Mouse (Mus musculus) heart, adult 18-20 months (tissue): ENCODE data around the gene Unc5cl. TPM values are rescaled to one million over a fixed set of nuclear protein-coding genes. Genes with fewer than 3 reads are reported as not detected.

ENCODE experiments used
- DNase-seq, 2 experiments: peaks; one replicate each; pipeline ENCODE4 v3.0.0; 2021 to 2022; ENCODE audit warnings: mixed read lengths in 1 of 2
- long read RNA-seq, 2 experiments: library from polyadenylated mRNA; stranded (forward); transcript quantifications; one replicate each; pipeline ENCODE4 v2.0.0; 2021
- total RNA-seq, 2 experiments: library from RNA; stranded (reverse); gene quantifications; 2 replicates each; pipeline ENCODE4 v1.2.3; 2021

The Unc5cl gene
- total RNA-seq, result under 1 TPM in 1 of 2 experiments, not detected in 1; 0.36 TPM
- long read RNA-seq, experiment 1, partial matches to known transcripts, result 0 of 1 reads
- long read RNA-seq, experiment 1, other reads (novel, unspliced or antisense), result 1 of 1 reads
- long read RNA-seq, experiment 2, partial matches to known transcripts, result 0 of 1 reads
- long read RNA-seq, experiment 2, other reads (novel, unspliced or antisense), result 1 of 1 reads

DNA sequence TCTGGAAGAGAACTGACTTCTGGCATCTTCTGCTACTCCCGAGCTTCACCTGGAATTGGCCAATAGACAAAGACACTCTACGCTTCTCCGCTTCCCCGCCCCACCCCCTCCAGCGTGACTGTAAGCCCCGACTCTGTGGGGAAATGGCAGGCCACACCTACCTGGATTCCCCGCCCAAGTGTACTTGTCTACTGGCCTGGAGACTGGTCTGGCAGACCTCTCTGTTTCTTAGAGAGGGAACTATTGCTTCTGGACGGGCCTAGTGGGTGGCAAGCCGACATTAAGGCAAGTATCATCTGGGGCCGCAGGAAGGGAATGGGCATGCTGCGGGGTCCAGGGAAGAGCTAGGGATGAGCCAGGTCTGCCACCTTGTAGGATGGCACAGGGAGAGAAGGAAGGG is at the start of gene Unc5cl:
Gene Unc5cl, plus strand, starts transcription at position 214 of the 400 bp plus-strand sequence.
- no peak for DNase-seq

DNA sequence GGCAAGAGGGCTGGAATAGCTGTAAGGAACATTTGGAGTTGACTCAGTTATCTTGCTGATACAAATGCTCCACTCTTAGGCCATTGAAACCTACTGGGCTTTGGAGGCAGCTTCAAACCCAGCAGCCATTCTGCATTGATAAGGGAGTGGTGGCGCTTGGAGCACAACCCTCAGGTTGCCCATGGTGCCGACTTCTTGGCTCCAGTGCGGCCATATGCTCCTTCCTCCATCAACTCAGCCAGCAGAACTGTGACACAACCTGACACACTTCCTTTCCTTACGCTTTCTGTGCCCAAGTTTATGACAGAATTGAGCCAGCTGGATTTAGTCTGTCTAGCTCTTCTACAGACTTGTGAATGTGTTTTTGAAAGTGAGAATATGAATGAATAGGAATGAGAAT is 47.5 kb upstream of the Unc5cl start:
- DNase-seq, result no peak

DNA sequence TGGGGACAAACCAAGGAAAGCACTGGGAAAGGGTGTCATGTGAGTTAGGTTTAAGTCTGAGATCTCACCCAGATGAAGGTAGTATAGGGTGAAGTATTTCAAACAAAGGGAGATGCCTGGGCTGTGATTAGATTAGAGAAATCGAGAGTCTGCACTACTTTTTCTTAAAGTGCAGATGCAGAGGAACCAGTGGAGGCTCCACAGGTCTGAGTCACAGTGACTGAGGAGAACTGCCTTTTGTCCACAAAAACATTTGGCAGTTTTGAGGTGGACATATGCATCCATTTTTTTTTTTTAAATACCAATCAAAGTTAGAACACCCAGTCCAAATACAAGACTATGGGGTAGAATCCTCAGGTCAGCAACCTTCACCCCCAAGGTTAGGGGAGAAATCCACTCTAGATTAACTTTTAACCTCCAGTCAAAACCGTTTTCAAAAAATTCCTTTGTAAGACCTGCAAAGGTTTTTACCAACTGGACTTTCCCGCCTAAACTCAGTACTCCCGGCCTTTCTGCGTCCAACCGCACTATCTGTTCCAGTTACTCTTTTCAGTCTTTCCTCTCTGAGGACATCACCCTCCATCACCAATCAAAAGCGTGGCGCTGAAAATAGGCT is 46.7 kb upstream of the Unc5cl start:
- no peak for DNase-seq

- peak; percentile 75 to 87 for DNase-seq
Measured at GRCm38 (mm10) chr17:48408526-48409291, 46.0 kb upstream of the Unc5cl start.

- DNase-seq, result peak; percentile 100
Measured at GRCm38 (mm10) chr17:48409380-48410298, 45.1 kb upstream of the Unc5cl start, which contains the start of the genes Nfya and Oard1. TSS of gene Nfya (minus strand) at chr17:48409906. TSS of gene Oard1 (plus strand) at chr17:48410014.

DNA sequence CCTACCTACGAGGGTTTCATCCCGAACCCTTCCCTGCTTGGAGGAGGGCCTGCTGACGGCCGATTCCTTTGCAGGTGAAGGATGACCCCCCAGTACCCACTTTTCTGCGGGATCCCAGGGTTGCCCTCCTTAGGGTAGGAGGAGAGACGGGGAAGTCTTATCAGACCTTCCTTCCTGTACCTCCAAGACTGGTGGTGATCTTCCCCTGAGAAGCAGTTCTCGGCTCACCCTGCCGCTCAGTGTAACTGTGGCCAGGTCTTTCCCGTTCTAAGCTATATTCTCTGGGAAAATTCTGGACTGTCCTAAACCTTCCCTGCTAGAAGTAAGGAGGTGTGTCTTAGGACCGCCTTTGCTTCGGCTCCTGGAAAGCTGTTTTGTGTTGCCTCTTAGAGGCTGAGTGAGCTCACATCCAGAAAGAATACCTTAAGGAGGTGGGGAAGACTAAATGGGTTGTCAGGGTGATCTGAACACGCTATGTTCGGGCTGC is 44.4 kb upstream of the Unc5cl start:
- no peak for DNase-seq

DNA sequence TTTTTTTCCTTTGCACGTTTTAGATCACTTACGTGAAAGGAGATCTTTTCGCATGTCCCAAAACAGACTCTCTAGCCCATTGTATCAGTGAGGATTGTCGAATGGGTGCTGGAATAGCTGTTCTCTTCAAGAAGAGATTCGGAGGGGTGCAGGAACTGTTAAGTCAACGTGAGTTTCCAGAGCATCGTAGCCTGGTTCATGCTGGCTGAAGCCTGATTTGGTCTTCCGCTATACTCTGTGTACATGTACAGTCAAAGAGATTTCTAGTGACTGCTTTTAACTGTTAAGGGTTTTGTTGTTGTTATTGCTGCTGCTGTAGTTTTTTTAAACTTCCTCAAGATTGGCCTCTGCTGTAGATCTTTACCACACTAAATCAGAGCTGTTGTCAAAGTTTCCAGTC is 43.5 kb upstream of the Unc5cl start:
- DNase-seq, result no peak

DNA sequence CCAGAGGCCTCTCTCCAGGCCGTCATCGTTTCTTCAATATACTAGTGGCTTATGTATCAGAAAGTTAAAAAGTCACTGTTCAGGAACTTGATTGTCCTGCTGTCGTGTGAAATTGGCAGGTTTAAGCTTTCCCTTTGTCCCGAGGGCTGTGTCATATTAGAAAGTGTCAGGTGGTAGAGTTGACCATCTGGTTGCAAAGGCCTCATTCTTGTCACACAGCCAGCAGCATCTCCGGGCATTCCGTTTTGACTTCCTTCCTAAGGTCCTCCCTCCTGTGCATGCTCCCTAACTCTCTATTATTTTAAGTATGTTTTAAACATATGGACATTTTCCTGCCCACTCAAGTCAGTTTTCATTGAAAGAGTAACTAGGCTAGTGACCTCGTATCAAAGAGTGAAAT is 38.7 kb upstream of the Unc5cl start:
- DNase-seq, result peak in 1 of 2 experiments; percentile 27

DNA sequence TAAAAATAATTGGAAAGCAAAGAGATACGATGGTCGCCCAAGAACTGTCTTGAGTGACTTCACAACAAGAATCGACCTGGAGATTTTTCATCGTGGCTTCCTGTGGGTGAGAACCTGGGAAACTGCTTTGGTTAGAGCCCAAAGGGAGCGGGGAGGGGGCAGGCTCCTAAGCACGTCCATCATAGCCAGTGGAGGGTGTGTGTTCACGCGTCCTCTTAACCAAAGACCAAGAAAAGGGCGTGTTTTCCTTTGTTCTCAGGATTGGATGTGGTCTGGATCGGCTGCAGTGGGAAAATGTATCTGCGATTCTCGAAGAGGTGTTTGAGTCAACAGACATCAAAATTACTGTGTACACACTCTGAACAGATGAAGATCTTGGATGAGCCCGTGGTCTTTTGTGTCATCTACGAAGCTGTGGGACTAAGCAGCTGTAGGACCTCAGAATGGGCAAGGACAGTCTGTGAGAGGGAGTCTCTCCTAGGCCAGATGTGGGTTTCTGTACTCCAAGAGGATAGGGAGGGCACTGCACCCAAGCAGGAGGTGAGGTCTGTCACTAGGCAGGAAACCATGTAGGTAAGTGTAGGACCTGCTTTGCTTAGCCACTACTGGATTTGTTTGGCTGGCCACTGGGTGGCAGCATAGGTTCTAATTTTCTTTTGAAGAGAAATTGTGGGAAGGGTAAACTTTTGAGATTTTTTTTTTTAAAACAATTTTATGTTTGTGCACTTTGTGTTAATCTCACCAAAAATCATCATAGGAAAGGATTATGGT is 38.1 kb upstream of the Unc5cl start:
- DNase-seq, result peak; percentile 45 to 80

- no peak for DNase-seq
Measured at GRCm38 (mm10) chr17:48417521-48417920, 37.2 kb upstream of the Unc5cl start.

DNA sequence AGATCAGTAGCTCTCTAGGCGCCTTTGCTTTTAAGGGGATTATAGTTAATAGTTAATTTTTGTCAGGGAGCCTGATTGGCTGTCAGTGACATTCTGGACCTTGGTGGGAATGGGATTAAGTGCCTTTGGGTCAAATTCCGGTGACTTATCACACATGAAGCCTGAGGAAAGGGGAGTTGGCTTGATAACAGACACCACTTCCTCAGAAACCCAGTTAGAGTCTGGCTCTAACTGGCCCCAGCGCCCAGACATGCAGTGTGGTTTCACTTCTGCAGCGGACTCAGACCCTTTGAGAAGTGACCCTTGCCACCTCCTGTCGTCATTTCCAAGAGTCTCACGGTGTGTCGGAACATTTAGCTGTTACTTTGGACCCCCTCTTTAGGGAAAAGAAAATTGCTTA is 36.5 kb upstream of the Unc5cl start:
- peak; percentile 36 to 41 for DNase-seq

DNA sequence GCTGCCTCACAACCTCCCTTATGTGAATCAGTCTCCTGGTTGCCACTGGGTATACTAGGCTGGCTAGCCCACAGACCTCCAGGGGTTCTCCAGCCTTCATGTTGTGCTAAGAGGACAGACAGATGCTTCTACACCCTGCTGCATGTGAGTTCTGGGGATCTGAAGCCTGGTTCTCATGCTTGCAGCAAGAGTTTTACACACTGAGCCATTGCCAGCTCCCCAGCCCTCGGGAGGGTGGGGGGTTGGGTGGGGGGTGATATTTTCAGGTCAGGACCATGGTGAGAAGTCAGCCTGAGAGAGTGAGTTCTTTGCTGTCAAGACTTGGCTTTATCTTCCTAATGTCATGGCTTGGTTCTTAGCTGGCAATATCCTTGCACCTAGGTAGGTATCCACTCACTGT is 35.9 kb upstream of the Unc5cl start:
- DNase-seq, result no peak

GRCm38 (mm10) chr17:48419571-48419970 is 35.1 kb upstream of the Unc5cl start:
- DNase-seq, result no peak

- DNase-seq, result no peak
Measured at GRCm38 (mm10) chr17:48424237-48424636, 30.5 kb upstream of the Unc5cl start.

- peak; percentile 42 to 60 for DNase-seq
Measured at GRCm38 (mm10) chr17:48425823-48426612, 28.7 kb upstream of the Unc5cl start.

- DNase-seq, result peak; percentile 56 to 59
Measured at GRCm38 (mm10) chr17:48426991-48427750, 27.5 kb upstream of the Unc5cl start.

- peak in 1 of 2 experiments; percentile 27 for DNase-seq
Measured at GRCm38 (mm10) chr17:48427852-48428530, 26.7 kb upstream of the Unc5cl start.

- DNase-seq, result peak; percentile 60 to 78
Measured at GRCm38 (mm10) chr17:48430394-48430793, 24.3 kb upstream of the Unc5cl start.

GRCm38 (mm10) chr17:48431054-48431453 is 23.6 kb upstream of the Unc5cl start:
- no peak for DNase-seq
